Mouse (Mus musculus): Measurements from ENCODE around the gene Cux2.
A peak's percentile ranks its signal among the peaks of the same experiment; 100 is the strongest.

The Cux2 gene

GRCm38 (mm10) chr5:121834991-121835747, 214.7 kb downstream of the Cux2 start:
- no peak for DNase-seq

GRCm38 (mm10) chr5:121834241-121834606, 215.7 kb downstream of the Cux2 start:
- no peak for DNase-seq

GRCm38 (mm10) chr5:121833572-121834240, 216.2 kb downstream of the Cux2 start:
- peak; percentile 78 for DNase-seq

- DNase-seq: no peak
These were observed 216.7 kb downstream of the Cux2 start for GRCm38 (mm10) chr5:121833159-121833558.

- DNase-seq: no peak
These were observed 217.3 kb downstream of the Cux2 start for GRCm38 (mm10) chr5:121832376-121833155.

- DNase-seq: no peak
These were observed 218.8 kb downstream of the Cux2 start for GRCm38 (mm10) chr5:121831002-121831601.

- DNase-seq: no peak
These were observed 221.1 kb downstream of the Cux2 start for GRCm38 (mm10) chr5:121828491-121829432.

GRCm38 (mm10) chr5:121827876-121828275, 222.0 kb downstream of the Cux2 start:
- no peak for DNase-seq

GRCm38 (mm10) chr5:121825606-121826005, 224.3 kb downstream of the Cux2 start:
- no peak for DNase-seq

GRCm38 (mm10) chr5:121824121-121824520, 225.8 kb downstream of the Cux2 start:
- DNase-seq: no peak

- no peak for DNase-seq
These were observed 226.2 kb downstream of the Cux2 start for GRCm38 (mm10) chr5:121823668-121824067.

GRCm38 (mm10) chr5:121822786-121823505, 227.0 kb downstream of the Cux2 start:
- DNase-seq: no peak

- DNase-seq: no peak
These were observed 228.3 kb downstream of the Cux2 start for GRCm38 (mm10) chr5:121821552-121821951.

- no peak for DNase-seq
These were observed 228.8 kb downstream of the Cux2 start for GRCm38 (mm10) chr5:121821116-121821515.

GRCm38 (mm10) chr5:121820657-121821056, 229.2 kb downstream of the Cux2 start:
- no peak for DNase-seq

GRCm38 (mm10) chr5:121820161-121820560, 229.7 kb downstream of the Cux2 start:
- DNase-seq: no peak

- no peak for DNase-seq
These were observed 230.3 kb downstream of the Cux2 start for GRCm38 (mm10) chr5:121819559-121819958.

GRCm38 (mm10) chr5:121818862-121819261, 231.0 kb downstream of the Cux2 start:
- DNase-seq: no peak

- DNase-seq: no peak
These were observed 231.5 kb downstream of the Cux2 start for GRCm38 (mm10) chr5:121818401-121818800.

GRCm38 (mm10) chr5:121817551-121817950, 232.4 kb downstream of the Cux2 start:
- no peak for DNase-seq

- DNase-seq: no peak
These were observed 233.3 kb downstream of the Cux2 start for GRCm38 (mm10) chr5:121816611-121817010.

All from kidney, adult 18-20 months (tissue).